Mouse (Mus musculus) liver, adult (tissue): ENCODE results near the gene Rims1.

Source experiments
- GATA4 ChIP-seq: IDR thresholded peaks from 2 replicates; pipeline ENCODE4 v1.6.1; 2014; ENCODE audit warnings: mild to moderate bottlenecking, low read length; ENCODE audit not compliant: insufficient replicate concordance

Rims1 gene

GRCm38 (mm10) chr1:22805726-22806625, at the start of gene Rims1:
Gene Rims1, minus strand, starts transcription at chr1:22805994.
- TF ChIP-seq GATA4, result no peak

- TF ChIP-seq GATA4, result no peak
Measured at GRCm38 (mm10) chr1:22806626-22807096, 867 bp upstream of the Rims1 start.

GRCm38 (mm10) chr1:22805025-22805725, 619 bp downstream of the Rims1 start:
- no peak for TF ChIP-seq GATA4

- no peak for TF ChIP-seq GATA4
Measured at GRCm38 (mm10) chr1:22804148-22804885, 1.5 kb downstream of the Rims1 start.

GRCm38 (mm10) chr1:22803471-22803870, 2.3 kb downstream of the Rims1 start:
- TF ChIP-seq GATA4, result no peak

GRCm38 (mm10) chr1:22800276-22800675, 5.5 kb downstream of the Rims1 start:
- no peak for TF ChIP-seq GATA4

GRCm38 (mm10) chr1:22797091-22797490, 8.7 kb downstream of the Rims1 start:
- no peak for TF ChIP-seq GATA4

- no peak for TF ChIP-seq GATA4
Measured at GRCm38 (mm10) chr1:22789391-22789909, 16.3 kb downstream of the Rims1 start.

GRCm38 (mm10) chr1:22787616-22788015, 18.2 kb downstream of the Rims1 start:
- no peak for TF ChIP-seq GATA4

- no peak for TF ChIP-seq GATA4
Measured at GRCm38 (mm10) chr1:22770530-22771254, 35.1 kb downstream of the Rims1 start.

GRCm38 (mm10) chr1:22763376-22763775, 42.4 kb downstream of the Rims1 start:
- TF ChIP-seq GATA4, result no peak

- TF ChIP-seq GATA4, result no peak
Measured at GRCm38 (mm10) chr1:22762780-22763179, 43.0 kb downstream of the Rims1 start.

GRCm38 (mm10) chr1:22750536-22750935, 55.3 kb downstream of the Rims1 start:
- no peak for TF ChIP-seq GATA4

- no peak for TF ChIP-seq GATA4
Measured at GRCm38 (mm10) chr1:22744655-22745054, 61.1 kb downstream of the Rims1 start.
